Mouse (Mus musculus): ENCODE measurements around the gene Xirp1. TPM values are rescaled to one million over a fixed set of nuclear protein-coding genes. Genes with fewer than 3 reads are reported as not detected.

Xirp1 gene
- polyA plus RNA-seq, 1 experiment from 2014 or later = 0.14 TPM

- Histone ChIP-seq H3K36me3 (ENCODE audit: control insufficient read depth, insufficient read depth) (no peaks in the 10 kb centered on the region), H3K4me3 (ENCODE audit: low read depth, low read length) (no peak overlapping the region), H3K27me3 (replicated peaks; ENCODE audit: control insufficient read depth, insufficient read depth, low read length) (no peaks in the 10 kb centered on the region), H3K9ac (ENCODE audit: low read depth, low read length) (no peak overlapping the region), H3K4me1 (replicated peaks; ENCODE audit: control insufficient read depth, insufficient read depth, low read length) (no peaks in the 10 kb centered on the region), H3K9me3 (ENCODE audit: control insufficient read depth) (no peaks in the 10 kb centered on the region), H3K27ac (ENCODE audit: low read depth, low read length) (no peak overlapping the region), H3K4me2 (replicated peaks; ENCODE audit: low read depth) (no peak overlapping the region)
- ATAC-seq = no peak
- WGBS = 43% methylated on average over 5 of the region's 5 CpGs
- TF ChIP-seq CTCF (IDR thresholded peaks at IDR 0.05; ENCODE audit: low read depth) = no peak
Measured at GRCm38 (mm10) chr9:119991310-119991709, 32.1 kb downstream of the Xirp1 start.

- no peaks in the 10 kb centered on the region for H3K9me3 ChIP-seq (ENCODE audit: control insufficient read depth)
- no peaks in the 10 kb centered on the region for H3K27me3 ChIP-seq (replicated peaks; ENCODE audit: control insufficient read depth, insufficient read depth, low read length)
- H3K4me1 ChIP-seq (replicated peaks; ENCODE audit: control insufficient read depth, insufficient read depth, low read length) = no peaks in the 10 kb centered on the region
- 54% methylated on average over 7 of the region's 7 CpGs for WGBS
- no peak for ATAC-seq
- H3K9ac ChIP-seq (ENCODE audit: low read depth, low read length) = no peak overlapping the region
- no peak overlapping the region for H3K4me2 ChIP-seq (replicated peaks; ENCODE audit: low read depth)
- H3K36me3 ChIP-seq (ENCODE audit: control insufficient read depth, insufficient read depth) = no peaks in the 10 kb centered on the region
- H3K27ac ChIP-seq (ENCODE audit: low read depth, low read length) = no peak overlapping the region
- no peak overlapping the region for H3K4me3 ChIP-seq (ENCODE audit: low read depth, low read length)
- TF ChIP-seq CTCF (IDR thresholded peaks at IDR 0.05; ENCODE audit: low read depth) = no peak
Measured at GRCm38 (mm10) chr9:119988304-119988703, 35.1 kb downstream of the Xirp1 start.

GRCm38 (mm10) chr9:119985881-119986574, 37.4 kb downstream of the Xirp1 start:
- TF ChIP-seq CTCF (IDR thresholded peaks at IDR 0.05; ENCODE audit: low read depth) = no peak
- Histone ChIP-seq H3K27me3 (replicated peaks; ENCODE audit: control insufficient read depth, insufficient read depth, low read length) (no peaks in the 10 kb centered on the region), H3K4me1 (replicated peaks; ENCODE audit: control insufficient read depth, insufficient read depth, low read length) (peaks cover 10% of the 10 kb centered on the region; the same call in 1 of the 2 replicates), H3K4me2 (replicated peaks; ENCODE audit: low read depth) (no peak overlapping the region), H3K36me3 (ENCODE audit: control insufficient read depth, insufficient read depth) (no peaks in the 10 kb centered on the region), H3K4me3 (ENCODE audit: low read depth, low read length) (no peak overlapping the region), H3K27ac (ENCODE audit: low read depth, low read length) (no peak overlapping the region), H3K9me3 (ENCODE audit: control insufficient read depth) (no peaks in the 10 kb centered on the region), H3K9ac (ENCODE audit: low read depth, low read length) (no peak overlapping the region)
- 70% methylated on average over 10 of the region's 10 CpGs for WGBS
- no peak for ATAC-seq

GRCm38 (mm10) chr9:119984536-119985011, 38.8 kb downstream of the Xirp1 start, which contains the start of gene Csrnp1:
Gene Csrnp1 (minus strand): TSS chr9:119984658.
- H3K27me3 ChIP-seq (replicated peaks; ENCODE audit: control insufficient read depth, insufficient read depth, low read length) = no peaks in the 10 kb centered on the region
- no peak for TF ChIP-seq CTCF (IDR thresholded peaks at IDR 0.05; ENCODE audit: low read depth)
- peaks cover 18% of the 10 kb centered on the region for H3K4me1 ChIP-seq (replicated peaks; ENCODE audit: control insufficient read depth, insufficient read depth, low read length)
- H3K4me3 ChIP-seq (ENCODE audit: low read depth, low read length) = peak within 1 kb of the TSS; percentile 86
- 18% methylated on average over 14 of the region's 14 CpGs for WGBS
- no peaks in the 10 kb centered on the region for H3K9me3 ChIP-seq (ENCODE audit: control insufficient read depth)
- peak within 1 kb of the TSS; percentile 94 for H3K4me2 ChIP-seq (replicated peaks; ENCODE audit: low read depth)
- no peak for ATAC-seq
- H3K9ac ChIP-seq (ENCODE audit: low read depth, low read length) = peak within 1 kb of the TSS; percentile 88
- H3K36me3 ChIP-seq (ENCODE audit: control insufficient read depth, insufficient read depth) = no peaks in the 10 kb centered on the region
- peak within 1 kb of the TSS; percentile 84 for H3K27ac ChIP-seq (ENCODE audit: low read depth, low read length)

- Histone ChIP-seq H3K4me2 (replicated peaks; ENCODE audit: low read depth) (peak overlapping the region; percentile 94), H3K9me3 (ENCODE audit: control insufficient read depth) (no peaks in the 10 kb centered on the region), H3K36me3 (ENCODE audit: control insufficient read depth, insufficient read depth) (no peaks in the 10 kb centered on the region), H3K9ac (ENCODE audit: low read depth, low read length) (peak overlapping the region; percentile 88), H3K4me1 (replicated peaks; ENCODE audit: control insufficient read depth, insufficient read depth, low read length) (peaks cover 18% of the 10 kb centered on the region), H3K27me3 (replicated peaks; ENCODE audit: control insufficient read depth, insufficient read depth, low read length) (no peaks in the 10 kb centered on the region), H3K27ac (ENCODE audit: low read depth, low read length) (peak overlapping the region; percentile 84), H3K4me3 (ENCODE audit: low read depth, low read length) (peak overlapping the region; percentile 86)
- TF ChIP-seq CTCF (IDR thresholded peaks at IDR 0.05; ENCODE audit: low read depth) = no peak
- peak; percentile 84 for ATAC-seq
- WGBS = 2% methylated on average over 63 of the region's 79 CpGs
Measured at GRCm38 (mm10) chr9:119983585-119984535, 39.5 kb downstream of the Xirp1 start.

Data from intestine, postnatal 0 days (tissue).